Mouse (Mus musculus) hindbrain, embryonic 16.5 days (tissue): ENCODE measurements around the gene Lrrc56. TPM values are rescaled to one million over a fixed set of nuclear protein-coding genes. Genes with fewer than 3 reads are reported as not detected.
A peak's percentile ranks its signal among the peaks of the same experiment; 100 is the strongest.

Experiments
- ATAC-seq: fragments of 200-750 bp; cut with Nextera tagmentation; 2 replicates; pipeline ENCODE4 v1.8.0; 2017; ENCODE audit warnings: moderate TSS enrichment, moderate library complexity
- H3K27ac ChIP-seq: fragments of 300-500 bp; sonication (generic); 2 replicates; pipeline ENCODE4 v1.5.1; 2014; ENCODE audit warnings: low read depth, mild to moderate bottlenecking, control low read depth, low read length, moderate library complexity
- H3K27me3 ChIP-seq: fragments of 300-500 bp; sonication (generic); replicated peaks from 2 replicates; pipeline ENCODE4 v1.6.1; 2014; ENCODE audit warnings: low read length; ENCODE audit not compliant: control insufficient read depth, insufficient read depth
- H3K36me3 ChIP-seq: fragments of 300-500 bp; sonication (generic); 2 replicates; pipeline ENCODE4 v1.6.1; 2014; ENCODE audit warnings: mild to moderate bottlenecking, low read length, moderate library complexity, mixed read lengths; ENCODE audit not compliant: control insufficient read depth, insufficient read depth
- H3K4me1 ChIP-seq: fragments of 300-500 bp; sonication (generic); 2 replicates; pipeline ENCODE4 v1.6.1; 2014; ENCODE audit warnings: low read depth, low read length; ENCODE audit not compliant: control insufficient read depth, insufficient read depth
- H3K4me2 ChIP-seq: fragments of 300-500 bp; sonication (generic); 2 replicates; pipeline ENCODE4 v1.6.1; 2014; ENCODE audit warnings: mild to moderate bottlenecking, low read length, control low read depth, moderate library complexity
- H3K4me3 ChIP-seq: fragments of 300-500 bp; sonication (generic); 2 replicates; pipeline ENCODE4 v1.5.1; 2014; ENCODE audit warnings: mild to moderate bottlenecking, low read length, control low read depth, moderate library complexity
- H3K9ac ChIP-seq: fragments of 300-500 bp; sonication (generic); 2 replicates; pipeline ENCODE4 v1.6.1; 2014; ENCODE audit warnings: low read depth, mild to moderate bottlenecking, control low read depth, low read length, moderate library complexity
- H3K9me3 ChIP-seq: fragments of 300-500 bp; sonication (generic); 2 replicates; pipeline ENCODE4 v1.6.1; 2014; ENCODE audit warnings: mild to moderate bottlenecking, low read length, moderate library complexity; ENCODE audit not compliant: control insufficient read depth
- WGBS: fragments of 180-500 bp; shearing (Covaris S2); extraction: QIAGEN DNeasy Blood & Tissue Kit; methylation state at CpG from one replicate; pipeline ENCODE4 v1.1.7; 2014; 5-methylcytosine and 5-hydroxymethylcytosine counted together
- polyA plus RNA-seq: library from polyadenylated mRNA; unstranded; fragments of >200 nt; fragmentation: Nextera tagmentation; extraction: Ambion mirVana; gene quantifications from 2 replicates; pipeline ENCODE4 v1.2.1, GENCODE M21; 2015

The Lrrc56 gene
- polyA plus RNA-seq, 1 experiment from 2014 or later, result 10.1 TPM

- Histone ChIP-seq H3K4me3 (peak within 1 kb of the TSS; percentile 60), H3K4me2 (peak within 1 kb of the TSS; percentile 94), H3K36me3 (no peaks in the 10 kb centered on the region), H3K27ac (peak within 1 kb of the TSS; percentile 15; the same call in 1 of the 2 replicates), H3K9me3 (no peaks in the 10 kb centered on the region), H3K4me1 (peaks cover 14% of the 10 kb centered on the region), H3K9ac (peak within 1 kb of the TSS; percentile 65), H3K27me3 (no peaks in the 10 kb centered on the region)
- 93% methylated on average over 11 of the region's 11 CpGs for WGBS
- no peak for ATAC-seq
Observed at GRCm38 (mm10) chr7:141213605-141214235, 19.8 kb downstream of the Lrrc56 start, which contains the start of gene Lmntd2. Gene Lmntd2 (minus strand): TSS chr7:141214080.

DNA sequence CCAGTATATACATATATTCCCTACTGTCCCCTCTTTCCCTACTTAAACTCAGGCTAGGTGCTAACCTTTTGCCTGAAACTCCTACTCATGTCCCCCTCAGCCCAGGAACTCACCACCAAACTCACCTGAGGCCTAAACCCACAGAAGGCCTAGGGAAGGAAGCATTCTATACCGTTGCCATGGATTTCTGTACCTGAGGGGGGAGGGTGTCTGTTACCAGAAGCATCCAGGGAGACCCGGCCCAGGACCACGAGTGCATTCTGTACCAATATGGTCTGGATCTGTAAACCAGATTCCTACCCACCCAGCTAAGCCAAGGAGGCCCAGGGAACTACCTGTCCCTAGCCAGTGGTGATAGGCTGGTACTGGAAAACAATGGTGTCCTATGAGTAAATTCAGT, 20.4 kb downstream of the Lrrc56 start:
- Histone ChIP-seq H3K9ac (no peak overlapping the region), H3K4me2 (no peak overlapping the region), H3K36me3 (no peaks in the 10 kb centered on the region), H3K4me3 (no peak overlapping the region), H3K27me3 (no peaks in the 10 kb centered on the region), H3K4me1 (peaks cover 14% of the 10 kb centered on the region), H3K9me3 (no peaks in the 10 kb centered on the region), H3K27ac (no peak overlapping the region)
- ATAC-seq, result no peak
- WGBS, result 77% methylated on average over 3 of the region's 3 CpGs

GRCm38 (mm10) chr7:141215101-141215879, 21.3 kb downstream of the Lrrc56 start, which contains the start of gene Rassf7:
Gene Rassf7 (plus strand): TSS chr7:141215860.
- peak within 1 kb of the TSS; percentile 35 for H3K27ac ChIP-seq
- H3K36me3 ChIP-seq, result no peaks in the 10 kb centered on the region
- peak within 1 kb of the TSS; percentile 94 for H3K4me2 ChIP-seq
- ATAC-seq, result peak; percentile 96
- no peaks in the 10 kb centered on the region for H3K27me3 ChIP-seq
- H3K4me3 ChIP-seq, result peak within 1 kb of the TSS; percentile 60
- WGBS, result under 1% methylated on average over 41 of the region's 41 CpGs
- peaks cover 14% of the 10 kb centered on the region for H3K4me1 ChIP-seq
- no peaks in the 10 kb centered on the region for H3K9me3 ChIP-seq
- peak within 1 kb of the TSS; percentile 65 for H3K9ac ChIP-seq

DNA sequence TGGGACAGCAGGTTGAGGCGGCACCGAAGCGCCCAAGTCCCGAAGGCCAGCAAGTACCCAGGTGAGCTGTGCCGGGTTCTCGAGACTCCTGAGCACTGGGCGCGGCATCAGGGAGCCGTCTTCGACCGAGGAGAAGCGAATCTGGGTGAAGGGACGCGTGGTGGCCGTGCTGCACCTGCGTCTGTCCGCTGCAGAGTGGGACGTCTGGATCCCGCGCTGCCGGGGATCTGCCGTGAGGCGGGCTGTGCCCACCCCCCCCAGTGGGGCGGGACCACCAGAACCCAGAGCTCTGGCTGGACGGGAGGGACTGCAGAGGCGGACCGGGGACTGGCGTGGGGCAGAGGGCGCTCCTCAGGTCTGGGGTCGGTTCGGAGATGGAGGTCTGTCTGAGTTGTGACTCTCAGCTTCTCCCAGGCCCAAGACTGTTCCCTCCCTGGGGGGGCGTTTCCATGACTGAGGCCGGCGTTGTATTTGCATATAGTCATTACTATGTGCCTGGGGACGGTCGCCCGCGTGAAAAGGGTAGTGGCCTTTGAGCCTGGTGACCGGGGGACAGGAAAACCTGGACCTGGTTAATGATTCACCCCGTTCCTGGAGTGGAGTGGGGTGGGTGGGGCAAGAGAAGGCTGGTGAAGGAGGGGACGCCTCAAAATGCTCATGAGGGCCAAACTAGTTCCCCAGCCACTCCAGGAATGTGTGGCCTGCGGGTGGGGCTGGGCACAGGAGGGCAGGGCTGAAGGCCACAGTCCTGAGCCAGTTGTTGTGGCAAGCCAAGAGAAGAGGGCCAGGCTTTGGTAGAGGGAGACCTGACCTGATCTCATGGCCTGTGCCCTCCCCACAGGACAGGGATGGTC, 22.1 kb downstream of the Lrrc56 start:
- under 1% methylated on average over 42 of the region's 42 CpGs for WGBS
- Histone ChIP-seq H3K4me3 (peak overlapping the region; percentile 60), H3K27ac (peak overlapping the region; percentile 35; the same call in 1 of the 2 replicates), H3K9me3 (no peaks in the 10 kb centered on the region), H3K27me3 (no peaks in the 10 kb centered on the region), H3K9ac (peak overlapping the region; percentile 65), H3K4me2 (peak overlapping the region; percentile 94), H3K36me3 (no peaks in the 10 kb centered on the region), H3K4me1 (peaks cover 14% of the 10 kb centered on the region)
- ATAC-seq, result peak; percentile 54

DNA sequence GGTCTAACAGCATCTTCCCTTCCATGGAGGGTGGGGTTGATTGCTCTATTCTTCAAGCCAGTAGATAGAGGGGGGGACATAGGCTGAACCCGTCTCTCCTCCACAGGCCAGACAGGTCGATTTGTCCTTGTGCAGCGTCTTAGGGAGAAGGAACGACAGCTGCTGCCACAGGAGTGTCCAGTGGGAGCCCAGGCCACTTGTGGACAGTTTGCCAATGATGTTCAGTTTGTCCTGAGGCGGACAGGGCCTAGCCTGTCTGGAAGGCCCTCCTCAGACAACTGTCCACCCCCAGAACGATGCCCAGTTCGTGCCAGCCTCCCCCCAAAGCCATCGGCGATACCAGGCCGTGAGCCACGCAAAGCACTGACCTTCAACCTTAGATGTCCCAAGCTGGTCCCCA, 22.9 kb downstream of the Lrrc56 start:
- Histone ChIP-seq H3K9me3 (no peaks in the 10 kb centered on the region), H3K4me1 (peaks cover 14% of the 10 kb centered on the region), H3K27ac (no peak overlapping the region), H3K36me3 (no peaks in the 10 kb centered on the region), H3K4me3 (no peak overlapping the region), H3K4me2 (peak overlapping the region; percentile 94), H3K27me3 (no peaks in the 10 kb centered on the region), H3K9ac (no peak overlapping the region)
- WGBS, result 87% methylated on average over 11 of the region's 11 CpGs
- no peak for ATAC-seq

DNA sequence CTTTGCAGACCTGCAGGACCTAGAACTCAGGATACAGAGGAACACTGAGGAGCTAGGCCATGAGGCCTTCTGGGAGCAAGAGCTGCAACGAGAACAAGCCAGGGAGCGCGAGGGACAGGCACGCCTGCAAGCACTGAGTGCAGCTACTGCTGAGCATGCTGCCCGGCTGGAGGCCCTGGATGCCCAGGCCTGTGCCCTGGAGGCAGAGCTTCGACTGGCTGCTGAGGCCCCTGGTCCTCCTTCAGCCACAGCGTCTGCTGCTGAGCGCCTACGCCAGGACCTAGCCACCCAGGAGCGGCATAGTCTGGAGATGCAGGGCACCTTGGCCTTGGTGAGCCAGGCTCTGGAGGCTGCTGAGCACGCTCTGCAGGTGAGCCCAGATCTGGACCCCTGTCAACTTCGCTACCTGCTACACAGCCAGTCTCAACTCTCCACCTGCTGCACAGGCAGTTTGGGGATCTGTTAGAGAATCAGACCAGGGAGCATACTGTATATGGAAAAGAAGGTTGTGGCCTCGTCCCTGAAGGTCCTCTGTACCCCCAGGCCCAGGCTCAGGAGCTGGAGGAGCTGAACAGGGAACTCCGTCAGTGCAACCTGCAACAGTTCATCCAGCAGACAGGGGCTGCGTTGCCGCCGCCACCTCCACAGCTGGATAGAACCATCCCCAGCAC, 23.5 kb downstream of the Lrrc56 start:
- no peaks in the 10 kb centered on the region for H3K9me3 ChIP-seq
- no peak overlapping the region for H3K4me2 ChIP-seq
- 89% methylated on average over 17 of the region's 17 CpGs for WGBS
- H3K4me1 ChIP-seq, result peaks cover 20% of the 10 kb centered on the region
- no peak for ATAC-seq
- no peak overlapping the region for H3K4me3 ChIP-seq
- H3K27ac ChIP-seq, result no peak overlapping the region
- H3K9ac ChIP-seq, result no peak overlapping the region
- no peaks in the 10 kb centered on the region for H3K27me3 ChIP-seq
- no peaks in the 10 kb centered on the region for H3K36me3 ChIP-seq

GRCm38 (mm10) chr7:141218141-141218540, 24.2 kb downstream of the Lrrc56 start:
- WGBS, result 81% methylated on average over 3 of the region's 3 CpGs
- no peak overlapping the region for H3K4me3 ChIP-seq
- peaks cover 24% of the 10 kb centered on the region for H3K4me1 ChIP-seq
- H3K27ac ChIP-seq, result no peak overlapping the region
- no peaks in the 10 kb centered on the region for H3K27me3 ChIP-seq
- no peaks in the 10 kb centered on the region for H3K9me3 ChIP-seq
- no peaks in the 10 kb centered on the region for H3K36me3 ChIP-seq
- no peak overlapping the region for H3K4me2 ChIP-seq
- no peak for ATAC-seq
- H3K9ac ChIP-seq, result no peak overlapping the region

GRCm38 (mm10) chr7:141218557-141219133, 24.7 kb downstream of the Lrrc56 start:
- 86% methylated on average over 5 of the region's 5 CpGs for WGBS
- no peak for ATAC-seq
- H3K9me3 ChIP-seq, result no peaks in the 10 kb centered on the region
- no peak overlapping the region for H3K9ac ChIP-seq
- no peak overlapping the region for H3K4me3 ChIP-seq
- no peak overlapping the region for H3K27ac ChIP-seq
- H3K36me3 ChIP-seq, result no peaks in the 10 kb centered on the region
- no peaks in the 10 kb centered on the region for H3K27me3 ChIP-seq
- peaks cover 24% of the 10 kb centered on the region for H3K4me1 ChIP-seq
- no peak overlapping the region for H3K4me2 ChIP-seq
